Mouse (Mus musculus) liver, adult 2 months (tissue): ENCODE measurements at regions not wholly inside any gene's neighbourhood (a gene's known extent, or its start where the extent isn't known, plus 50 kb on each side); places are given as distances from the start of the nearest gene placed in this dataset.

Experiments
- DNase-seq: peaks from one replicate; pipeline ENCODE4 v3.0.0-alpha.2; 2011; ENCODE audit warnings: low read depth, low spot score; ENCODE audit errors: extremely low read depth
- H3K27ac ChIP-seq: fragments of 200-500 bp; replicated peaks from 2 replicates; pipeline ENCODE4 v1.5.1; 2012; ENCODE audit warnings: low read depth, mild to moderate bottlenecking, control low read depth, inconsistent platforms, low read length; ENCODE audit not compliant: insufficient read depth
- H3K27me3 ChIP-seq: fragments of 200-500 bp; 2 replicates; pipeline ENCODE4 v1.6.1; 2012; ENCODE audit warnings: mild to moderate bottlenecking, moderate library complexity, low read length, inconsistent platforms; ENCODE audit not compliant: control insufficient read depth, insufficient read depth
- H3K36me3 ChIP-seq: fragments of 200-500 bp; 2 replicates; pipeline ENCODE4 v1.6.1; 2012; ENCODE audit warnings: low read length, inconsistent platforms; ENCODE audit not compliant: control insufficient read depth, insufficient read depth
- H3K4me1 ChIP-seq: fragments of 200-500 bp; 2 replicates; pipeline ENCODE4 v1.6.1; 2011; ENCODE audit warnings: low read length; ENCODE audit not compliant: control insufficient read depth, insufficient read depth
- H3K4me3 ChIP-seq: fragments of 200-500 bp; 2 replicates; pipeline ENCODE4 v1.5.1; 2011; ENCODE audit warnings: low read depth, mild to moderate bottlenecking, control low read depth, low read length, moderate library complexity; ENCODE audit not compliant: insufficient read depth
- H3K79me2 ChIP-seq: fragments of 200-500 bp; 2 replicates; pipeline ENCODE4 v1.6.1; 2012; ENCODE audit warnings: inconsistent platforms, mild to moderate bottlenecking, low read length, moderate library complexity; ENCODE audit not compliant: control insufficient read depth, insufficient read depth
- H3K9ac ChIP-seq: fragments of 200-500 bp; 2 replicates; pipeline ENCODE4 v1.6.1; 2012; ENCODE audit warnings: low read depth, mild to moderate bottlenecking, control low read depth, inconsistent platforms, low read length
- CTCF ChIP-seq: fragments of 200-500 bp; IDR thresholded peaks from 2 replicates; pipeline ENCODE4 v1.5.1; 2011; ENCODE audit warnings: low read depth, low read length, control low read depth
- POLR2A ChIP-seq: fragments of 200-500 bp; IDR thresholded peaks from 2 replicates; pipeline ENCODE4 v1.6.1; 2011; ENCODE audit warnings: low read length, control low read depth; ENCODE audit not compliant: insufficient read depth; ENCODE audit errors: extremely low read depth
- WGBS: fragments of 180-500 bp; shearing (Covaris S2); methylation state at CpG from one replicate; pipeline ENCODE4 v1.1.7; 2018; 5-methylcytosine and 5-hydroxymethylcytosine counted together

DNA sequence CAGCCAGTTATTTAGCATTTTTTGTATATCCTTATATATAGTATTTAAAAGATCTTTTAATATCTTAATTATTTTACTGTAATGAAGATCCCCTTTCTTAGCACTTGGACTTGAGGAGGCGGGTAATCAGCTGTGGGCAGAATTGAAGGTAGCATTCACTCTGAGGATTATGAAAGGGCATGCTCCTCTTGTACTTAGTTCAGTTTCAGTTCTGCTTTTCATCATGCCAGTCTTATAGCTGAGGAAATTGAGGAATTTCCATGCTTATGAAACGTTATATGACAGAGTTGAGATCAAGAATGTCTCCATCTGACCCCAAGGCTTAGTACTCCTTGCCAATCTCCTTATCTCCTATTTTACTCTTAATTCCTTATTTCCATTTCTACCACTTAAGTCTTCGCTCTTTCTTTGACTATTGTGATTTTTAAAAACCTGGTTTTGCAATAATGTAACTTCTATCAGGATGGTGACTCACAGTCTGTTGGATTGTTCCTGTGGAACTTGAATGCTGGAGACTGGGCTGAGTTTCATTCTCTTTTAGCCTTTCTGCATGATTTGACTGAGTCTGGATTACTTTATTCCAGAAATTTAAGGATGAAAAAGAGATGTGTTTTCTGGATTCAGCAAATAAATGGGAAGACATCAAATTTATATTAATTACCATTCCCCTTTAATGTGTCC is 133.6 kb downstream of the Papss1 start:
- DNase-seq, result peak; percentile 21
- TF ChIP-seq CTCF (no peak), POLR2A (no peak)
- no peak overlapping the region for H3K27ac ChIP-seq
- H3K27me3 ChIP-seq, result no peaks in the 10 kb centered on the region
- H3K79me2 ChIP-seq, result no peaks in the 10 kb centered on the region
- H3K9ac ChIP-seq, result no peak overlapping the region
- H3K4me3 ChIP-seq, result no peak overlapping the region
- no peaks in the 10 kb centered on the region for H3K4me1 ChIP-seq
- WGBS, result 79% methylated on average over 3 of the region's 3 CpGs
- no peaks in the 10 kb centered on the region for H3K36me3 ChIP-seq

DNA sequence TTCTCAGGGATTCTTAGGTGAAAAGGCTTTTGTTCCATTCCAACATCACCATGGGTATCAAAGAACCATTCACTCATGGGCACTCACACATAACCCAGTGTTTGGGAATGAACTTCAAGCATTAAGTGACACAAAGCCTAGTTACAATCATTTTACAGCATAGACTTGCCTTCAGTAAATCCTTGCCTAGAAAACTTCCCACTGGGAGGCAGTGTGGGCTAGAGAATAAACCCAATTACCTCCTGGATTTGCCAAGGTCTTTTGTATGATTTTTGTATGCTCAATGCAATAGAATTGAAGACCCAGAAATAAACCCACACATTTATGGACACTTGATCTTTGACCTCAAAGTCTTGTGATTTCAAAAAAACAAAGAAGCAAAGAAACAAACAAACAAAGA is 138.6 kb downstream of the Papss1 start:
- DNase-seq, result no peak
- no peak overlapping the region for H3K9ac ChIP-seq
- TF ChIP-seq CTCF, result no peak
- no peak for TF ChIP-seq POLR2A

DNA sequence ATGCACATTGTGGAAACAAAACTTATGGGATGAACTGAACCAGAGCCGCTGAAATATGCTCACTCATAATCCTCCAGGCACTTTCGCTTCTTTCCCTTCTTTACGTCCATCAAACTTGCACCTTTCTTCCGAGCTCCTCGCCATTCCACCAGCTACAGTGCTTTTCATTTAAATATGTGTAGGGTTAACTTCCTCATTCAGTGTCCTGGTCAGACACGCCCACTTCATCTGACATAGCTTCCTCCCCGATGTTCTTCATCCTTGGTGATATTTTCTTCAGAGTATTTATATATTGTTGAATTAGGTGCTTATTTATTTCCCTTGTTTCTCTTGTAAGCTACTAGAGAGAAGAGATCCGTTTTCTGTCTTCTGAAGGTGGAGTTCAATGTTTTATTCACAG is 149.0 kb downstream of the Papss1 start:
- WGBS, result 86% methylated on average over 8 of the region's 8 CpGs
- TF ChIP-seq POLR2A, result no peak
- TF ChIP-seq CTCF, result no peak
- no peak for DNase-seq

More for the DNA sequence above, 138.6 kb downstream of the Papss1 start:
- Histone ChIP-seq H3K27ac (no peak overlapping the region), H3K4me1 (no peaks in the 10 kb centered on the region), H3K27me3 (no peaks in the 10 kb centered on the region), H3K4me3 (no peak overlapping the region), H3K36me3 (no peaks in the 10 kb centered on the region), H3K79me2 (no peaks in the 10 kb centered on the region)

DNA sequence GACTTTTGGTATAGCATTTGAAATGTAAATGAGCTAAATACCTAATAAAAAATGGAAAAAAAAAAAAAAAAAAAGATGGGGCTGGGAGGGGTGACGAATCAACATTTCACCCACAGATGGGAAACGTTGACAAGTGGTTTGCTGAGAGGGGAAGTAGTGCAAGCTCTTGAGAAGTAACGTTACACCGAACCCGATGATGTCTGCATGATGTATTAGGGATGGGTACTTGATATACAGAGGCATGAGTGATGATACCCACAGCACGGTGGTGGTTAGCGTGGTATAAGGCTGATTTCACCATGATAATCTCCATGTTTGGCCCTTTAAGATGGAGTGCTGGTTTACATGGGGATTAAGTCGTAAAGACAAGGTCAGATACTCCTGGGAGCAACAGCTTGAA is 154.2 kb downstream of the Papss1 start:
- Histone ChIP-seq H3K36me3 (no peaks in the 10 kb centered on the region), H3K27me3 (no peaks in the 10 kb centered on the region), H3K9ac (no peak overlapping the region), H3K27ac (no peak overlapping the region), H3K4me3 (no peak overlapping the region), H3K4me1 (no peaks in the 10 kb centered on the region), H3K79me2 (no peaks in the 10 kb centered on the region)
- WGBS, result 88% methylated on average over 8 of the region's 8 CpGs
- DNase-seq, result no peak
- TF ChIP-seq CTCF, result no peak
- no peak for TF ChIP-seq POLR2A

More for the DNA sequence above, 149.0 kb downstream of the Papss1 start:
- H3K79me2 ChIP-seq, result no peaks in the 10 kb centered on the region
- no peak overlapping the region for H3K27ac ChIP-seq
- no peaks in the 10 kb centered on the region for H3K4me1 ChIP-seq
- no peaks in the 10 kb centered on the region for H3K36me3 ChIP-seq
- H3K4me3 ChIP-seq, result no peak overlapping the region
- H3K9ac ChIP-seq, result no peak overlapping the region
- no peaks in the 10 kb centered on the region for H3K27me3 ChIP-seq

DNA sequence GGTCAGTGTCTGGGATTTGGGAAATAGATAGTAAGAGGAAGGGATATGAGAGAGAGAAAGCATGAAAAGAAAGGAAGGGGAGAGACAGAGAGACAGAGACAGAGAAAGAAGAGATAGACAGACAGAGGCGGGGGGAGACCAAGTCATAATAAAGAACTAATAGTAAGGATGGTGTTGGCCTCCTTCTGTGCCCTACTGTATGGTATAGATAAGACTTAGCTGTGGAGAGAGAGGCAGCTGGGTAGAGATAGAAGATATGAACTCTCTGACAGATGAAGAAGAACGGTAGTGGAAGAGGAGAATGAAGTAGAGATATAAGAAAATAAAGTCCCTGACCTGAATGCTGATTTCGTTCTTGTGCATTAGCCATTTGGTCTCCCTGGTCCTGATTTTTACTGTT is 164.1 kb downstream of the Papss1 start:
- 86% methylated on average over 3 of the region's 3 CpGs for WGBS
- no peak overlapping the region for H3K9ac ChIP-seq
- DNase-seq, result no peak
- no peak for TF ChIP-seq CTCF
- TF ChIP-seq POLR2A, result no peak
- H3K79me2 ChIP-seq, result no peaks in the 10 kb centered on the region
- H3K4me1 ChIP-seq, result no peaks in the 10 kb centered on the region
- no peaks in the 10 kb centered on the region for H3K27me3 ChIP-seq
- no peak overlapping the region for H3K27ac ChIP-seq
- H3K36me3 ChIP-seq, result no peaks in the 10 kb centered on the region
- no peak overlapping the region for H3K4me3 ChIP-seq

DNA sequence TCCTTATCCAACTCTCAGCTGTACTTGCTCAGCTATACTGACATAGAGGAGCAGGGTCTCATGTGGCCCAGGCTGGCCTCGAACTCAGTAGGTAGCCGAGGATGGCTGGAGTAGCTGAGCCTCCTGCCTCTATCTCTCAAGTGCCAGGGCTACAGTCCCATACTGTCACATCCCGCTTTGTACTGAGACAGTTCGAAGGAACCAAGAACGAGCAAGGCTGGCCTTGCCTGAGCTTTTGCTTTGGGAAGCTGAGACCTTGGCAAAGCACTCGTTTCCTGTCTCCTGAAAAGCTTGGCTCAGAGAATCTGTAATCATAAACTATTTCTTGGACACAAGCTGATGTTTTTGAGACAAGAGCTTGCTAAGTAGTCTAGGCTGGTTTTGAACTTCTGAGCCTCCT is 169.7 kb downstream of the Papss1 start:
- H3K4me3 ChIP-seq, result no peak overlapping the region
- no peak for DNase-seq
- H3K36me3 ChIP-seq, result no peaks in the 10 kb centered on the region
- H3K27me3 ChIP-seq, result no peaks in the 10 kb centered on the region
- H3K27ac ChIP-seq, result no peak overlapping the region
- TF ChIP-seq CTCF (no peak), POLR2A (no peak)
- no peaks in the 10 kb centered on the region for H3K4me1 ChIP-seq
- 79% methylated on average over 6 of the region's 6 CpGs for whole genome bisulfite sequencing
- H3K79me2 ChIP-seq, result no peaks in the 10 kb centered on the region
- no peak overlapping the region for H3K9ac ChIP-seq
